Mouse (Mus musculus) fat pad, adult 2 months (tissue): Measurements from ENCODE around the gene Mmp8.

Source experiments
- DNase-seq: peaks from one replicate; pipeline ENCODE4 v3.0.0-alpha.2; 2011; ENCODE audit warnings: low read depth, low spot score; ENCODE audit errors: extremely low read depth

Mmp8 gene

GRCm38 (mm10) chr9:7593272-7593812 is 35.1 kb downstream of the Mmp8 start:
- no peak for DNase-seq

- DNase-seq: peak; percentile 36
Observed at GRCm38 (mm10) chr9:7594816-7595540, 36.7 kb downstream of the Mmp8 start.

GRCm38 (mm10) chr9:7602982-7603742 is 44.9 kb downstream of the Mmp8 start:
- DNase-seq: no peak

- DNase-seq: peak; percentile 26
Observed at GRCm38 (mm10) chr9:7604005-7604404, 45.7 kb downstream of the Mmp8 start.

- no peak for DNase-seq
Observed at GRCm38 (mm10) chr9:7605638-7606037, 47.4 kb downstream of the Mmp8 start.
